Mouse (Mus musculus) spleen, adult 2 months (tissue): Measurements from ENCODE around the gene Kif28. TPM values are rescaled to one million over a fixed set of nuclear protein-coding genes. Genes with fewer than 3 reads are reported as not detected.

Source experiments
- DNase-seq, 2 experiments: peaks; one replicate each; pipeline versions ENCODE4 v3.0.0 to v3.0.0-alpha.2; 2012 to 2021; ENCODE audit warnings: low spot score in 2 of 2, low read depth in 1 of 2
- H3K27ac ChIP-seq: fragments of 200-500 bp; 2 replicates; pipeline ENCODE4 v1.5.1; 2012; ENCODE audit warnings: low read length, inconsistent platforms; ENCODE audit not compliant: insufficient read depth
- H3K27me3 ChIP-seq: fragments of 200-500 bp; 2 replicates; pipeline ENCODE4 v1.6.1; 2012; ENCODE audit warnings: mild to moderate bottlenecking, moderate library complexity, low read length, inconsistent platforms; ENCODE audit not compliant: control insufficient read depth, insufficient read depth
- H3K36me3 ChIP-seq: fragments of 200-500 bp; 2 replicates; pipeline ENCODE4 v1.6.1; 2012; ENCODE audit warnings: mild to moderate bottlenecking, low read length, inconsistent platforms; ENCODE audit not compliant: control insufficient read depth, insufficient read depth
- H3K4me1 ChIP-seq: fragments of 200-500 bp; 2 replicates; pipeline ENCODE4 v1.6.1; 2011; ENCODE audit warnings: inconsistent platforms; ENCODE audit not compliant: control insufficient read depth, insufficient read depth, insufficient read length
- H3K4me3 ChIP-seq: fragments of 200-500 bp; 2 replicates; pipeline ENCODE4 v1.5.1; 2011; ENCODE audit warnings: mild to moderate bottlenecking, inconsistent platforms; ENCODE audit not compliant: insufficient read depth, insufficient read length; ENCODE audit errors: extremely low read depth
- CTCF ChIP-seq: fragments of 200-500 bp; IDR thresholded peaks from 2 replicates; pipeline ENCODE4 v1.5.1; 2011; ENCODE audit warnings: mild to moderate bottlenecking, inconsistent platforms; ENCODE audit not compliant: insufficient read depth, insufficient read length, insufficient replicate concordance; ENCODE audit errors: extremely low read depth
- POLR2A ChIP-seq: fragments of 200-500 bp; IDR thresholded peaks from 2 replicates; pipeline ENCODE4 v1.6.1; 2011; ENCODE audit warnings: low read depth, low read length, inconsistent platforms
- WGBS: fragments of 180-500 bp; shearing (Covaris S2); methylation state at CpG from one replicate; pipeline ENCODE4 v1.1.7; 2018; 5-methylcytosine and 5-hydroxymethylcytosine counted together
- polyA plus RNA-seq: library from polyadenylated mRNA; depleted of rRNA; stranded (reverse); fragments of >200 nt; gene quantifications from 2 replicates; pipeline ENCODE4 v1.2.3, GENCODE M21; 2012

The Kif28 gene
- polyA plus RNA-seq, 1 experiment, result not detected

DNA sequence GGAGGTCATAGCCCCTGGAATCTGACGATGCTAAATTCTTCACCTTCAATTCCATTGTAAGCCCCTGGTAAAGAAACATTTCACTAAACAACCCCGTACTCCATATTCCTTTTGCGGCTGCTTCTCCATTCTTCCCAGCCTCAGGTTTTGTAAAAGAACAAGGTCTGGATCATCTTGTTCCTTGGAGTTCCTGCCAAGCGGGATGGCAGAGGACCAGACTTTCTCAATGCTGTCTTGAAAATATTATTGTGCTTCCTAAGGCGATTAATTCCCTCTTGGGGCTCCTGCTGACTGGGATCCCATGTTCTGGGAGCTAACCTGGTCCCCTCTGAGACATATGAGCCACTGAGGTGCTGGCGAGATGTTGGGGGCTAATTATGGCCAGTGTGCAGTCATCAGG is 39.9 kb downstream of the Kif28 start:
- no peak overlapping the region for H3K27ac ChIP-seq
- H3K36me3 ChIP-seq, result no peaks in the 10 kb centered on the region
- H3K4me3 ChIP-seq, result no peak overlapping the region
- no peak for DNase-seq
- 91% methylated on average over 6 of the region's 6 CpGs for WGBS
- no peaks in the 10 kb centered on the region for H3K4me1 ChIP-seq
- no peak for TF ChIP-seq CTCF
- TF ChIP-seq POLR2A, result no peak
- no peaks in the 10 kb centered on the region for H3K27me3 ChIP-seq

DNA sequence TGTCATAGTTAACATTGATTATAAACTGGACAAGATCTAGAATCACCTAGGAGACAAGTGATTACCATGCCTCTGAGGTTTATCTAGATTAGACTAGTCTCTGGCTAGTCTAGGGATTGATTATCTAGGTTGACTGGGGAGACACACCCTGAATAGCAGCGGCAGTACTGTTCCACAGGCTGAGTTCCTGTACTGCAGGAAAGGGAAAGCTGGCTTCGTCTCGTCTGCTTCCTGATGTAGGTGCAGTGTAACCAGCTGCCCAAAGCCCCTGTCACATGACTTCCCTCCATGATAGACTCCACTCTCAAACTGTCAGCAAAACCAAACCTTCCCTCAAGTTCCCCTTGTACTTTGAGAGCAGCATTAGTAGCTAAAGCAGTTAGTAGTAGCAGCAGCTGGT is 40.9 kb downstream of the Kif28 start:
- Histone ChIP-seq H3K27me3 (no peaks in the 10 kb centered on the region), H3K27ac (no peak overlapping the region), H3K4me1 (no peaks in the 10 kb centered on the region), H3K36me3 (no peaks in the 10 kb centered on the region), H3K4me3 (no peak overlapping the region)
- TF ChIP-seq POLR2A, result no peak
- no peak for TF ChIP-seq CTCF
- DNase-seq, result no peak
- 4% methylated on average over 3 of the region's 3 CpGs for WGBS

DNA sequence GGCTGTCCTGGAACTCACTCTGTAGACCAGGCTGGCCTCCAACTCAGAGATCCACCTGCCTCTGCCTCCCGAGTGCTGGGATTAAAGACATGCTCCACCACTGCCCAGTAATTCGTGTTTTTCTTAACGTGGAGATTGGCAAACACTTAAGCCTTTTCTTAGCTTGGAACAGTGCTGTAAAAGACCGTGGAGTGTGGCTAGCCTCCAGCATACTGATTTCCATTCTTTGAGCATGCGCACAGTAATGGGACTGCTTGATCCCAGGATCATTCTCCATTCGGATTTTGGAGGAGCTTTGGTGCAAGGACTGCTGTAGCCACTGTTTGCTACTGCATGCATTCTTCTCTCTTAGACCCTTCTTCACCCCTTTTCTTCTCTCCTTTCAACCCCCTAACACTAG is 55.6 kb downstream of the Kif28 start:
- Histone ChIP-seq H3K36me3 (no peaks in the 10 kb centered on the region; the same call in 1 of the 2 replicates), H3K4me3 (no peak overlapping the region), H3K27me3 (no peaks in the 10 kb centered on the region), H3K4me1 (no peaks in the 10 kb centered on the region), H3K27ac (no peak overlapping the region)
- no peak for DNase-seq
- no peak for TF ChIP-seq POLR2A
- no peak for TF ChIP-seq CTCF
- WGBS, result 81% methylated on average over 6 of the region's 6 CpGs

DNA sequence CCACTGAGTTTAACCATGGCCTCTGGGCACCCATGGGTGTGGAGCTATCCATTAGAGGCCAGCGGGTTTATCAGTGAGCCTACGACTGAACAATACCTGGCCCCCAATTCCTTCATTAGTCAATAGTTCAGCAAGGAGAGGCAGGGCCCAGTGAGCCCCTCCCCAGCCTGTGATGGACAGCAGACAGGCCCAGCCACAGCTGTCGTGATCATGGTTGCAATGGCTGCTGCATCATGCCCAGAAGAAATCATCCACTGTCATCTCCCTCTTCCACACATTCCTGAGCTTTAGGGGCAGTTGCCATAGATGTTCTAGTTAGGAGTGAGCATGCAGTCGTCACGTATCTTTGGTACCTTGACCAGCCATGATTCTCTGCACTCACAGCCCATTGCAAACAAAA is 56.2 kb downstream of the Kif28 start:
- 90% methylated on average over 5 of the region's 5 CpGs for WGBS

DNA sequence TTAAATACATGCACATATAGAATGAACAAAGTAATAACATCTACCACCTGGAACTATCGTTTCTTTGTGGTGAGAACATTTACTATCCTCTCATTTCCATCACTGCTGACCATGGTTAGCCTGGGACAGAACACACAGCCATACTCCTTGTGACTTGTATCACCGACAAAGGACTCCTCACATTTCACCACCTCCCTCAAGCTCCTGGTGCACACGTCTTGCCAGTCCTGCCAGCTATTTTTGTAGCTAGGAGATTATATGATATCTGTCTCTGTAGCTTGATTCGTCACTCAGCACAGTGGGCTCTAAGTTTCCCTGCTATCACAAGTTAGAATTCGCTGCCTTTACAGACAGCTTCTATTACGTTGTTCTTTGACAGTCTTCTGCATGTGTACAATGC is 56.7 kb downstream of the Kif28 start:
- Histone ChIP-seq H3K27me3 (no peaks in the 10 kb centered on the region), H3K36me3 (no peaks in the 10 kb centered on the region; the same call in 1 of the 2 replicates), H3K27ac (no peak overlapping the region), H3K4me3 (no peak overlapping the region), H3K4me1 (no peaks in the 10 kb centered on the region)
- DNase-seq, result no peak
- 90% methylated on average over 6 of the region's 6 CpGs for WGBS
- no peak for TF ChIP-seq POLR2A
- no peak for TF ChIP-seq CTCF

More for the DNA sequence above, 56.2 kb downstream of the Kif28 start:
- DNase-seq, result no peak
- no peak overlapping the region for H3K27ac ChIP-seq
- no peaks in the 10 kb centered on the region for H3K27me3 ChIP-seq
- TF ChIP-seq CTCF, result no peak
- TF ChIP-seq POLR2A, result no peak
- H3K4me1 ChIP-seq, result no peaks in the 10 kb centered on the region
- no peaks in the 10 kb centered on the region; the same call in 1 of the 2 replicates for H3K36me3 ChIP-seq
- H3K4me3 ChIP-seq, result no peak overlapping the region

DNA sequence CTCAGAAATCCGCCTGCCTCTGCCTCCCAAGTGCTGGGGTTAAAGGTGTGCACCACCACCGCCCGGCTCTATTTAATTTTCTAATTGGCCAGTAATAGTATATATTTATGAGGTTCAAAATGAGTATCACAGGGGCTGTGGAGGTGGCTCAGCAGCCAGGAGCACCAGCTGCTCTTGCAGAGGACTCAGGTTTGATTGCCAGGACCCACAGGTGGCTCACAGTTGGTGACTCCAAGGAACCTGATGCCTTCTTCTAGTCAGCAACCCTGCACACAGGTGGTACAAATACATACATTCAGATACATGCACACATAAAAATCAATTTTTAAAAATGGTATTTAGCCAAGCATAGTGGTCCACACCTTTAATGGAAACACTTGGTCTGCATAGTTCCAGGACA is 57.1 kb downstream of the Kif28 start:
- 97% methylated on average over 3 of the region's 3 CpGs for whole genome bisulfite sequencing
- Histone ChIP-seq H3K4me3 (no peak overlapping the region), H3K36me3 (no peaks in the 10 kb centered on the region; the same call in 1 of the 2 replicates), H3K27ac (no peak overlapping the region), H3K27me3 (no peaks in the 10 kb centered on the region), H3K4me1 (no peaks in the 10 kb centered on the region)
- DNase-seq, result no peak
- TF ChIP-seq POLR2A, result no peak
- no peak for TF ChIP-seq CTCF

DNA sequence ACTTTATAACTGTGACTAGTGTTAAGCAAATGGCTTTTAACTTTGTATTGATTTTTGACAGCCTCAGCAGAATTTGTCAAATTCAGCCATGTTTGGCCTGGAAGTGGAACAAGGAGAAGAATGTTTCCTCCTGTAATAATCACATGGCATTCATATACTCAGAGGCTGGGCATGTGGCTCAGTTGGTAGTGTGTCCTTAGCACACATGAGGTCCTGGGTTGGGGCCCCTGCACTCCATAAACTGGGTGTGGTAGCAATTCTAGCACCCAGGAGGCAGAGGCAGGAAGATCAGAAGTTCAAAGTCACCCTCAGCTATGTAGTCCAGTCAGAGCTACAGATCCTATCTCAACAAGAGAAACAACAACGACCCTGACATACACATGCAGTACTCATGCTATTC is 57.8 kb downstream of the Kif28 start:
- WGBS, result 68% methylated on average over 1 of the region's 1 CpGs
- no peak for DNase-seq
- no peaks in the 10 kb centered on the region; the same call in 1 of the 2 replicates for H3K36me3 ChIP-seq
- H3K27me3 ChIP-seq, result no peaks in the 10 kb centered on the region
- H3K27ac ChIP-seq, result no peak overlapping the region
- H3K4me1 ChIP-seq, result no peaks in the 10 kb centered on the region
- H3K4me3 ChIP-seq, result no peak overlapping the region
- TF ChIP-seq CTCF, result no peak
- no peak for TF ChIP-seq POLR2A
